Mouse (Mus musculus) neural tube, embryonic 12.5 days (tissue): ENCODE data around the gene Ift80. TPM values are rescaled to one million over a fixed set of nuclear protein-coding genes. Genes with fewer than 3 reads are reported as not detected.
A peak's percentile ranks its signal among the peaks of the same experiment; 100 is the strongest.

ENCODE experiments used
- ATAC-seq: fragments of 200-750 bp; cut with Nextera tagmentation; 2 replicates; pipeline ENCODE4 v1.8.0; 2017; ENCODE audit warnings: low read depth, mild to moderate bottlenecking, moderate TSS enrichment, moderate library complexity; ENCODE audit not compliant: low FRiP score
- H3K27ac ChIP-seq: fragments of 300-500 bp; sonication (generic); 2 replicates; pipeline ENCODE4 v1.5.1; 2016
- H3K27me3 ChIP-seq: fragments of 300-500 bp; sonication (generic); replicated peaks from 2 replicates; pipeline ENCODE4 v1.6.1; 2016; ENCODE audit warnings: mild to moderate bottlenecking
- H3K36me3 ChIP-seq: fragments of 300-500 bp; sonication (generic); 2 replicates; pipeline ENCODE4 v1.6.1; 2016; ENCODE audit warnings: mild to moderate bottlenecking
- H3K4me1 ChIP-seq: fragments of 300-500 bp; sonication (generic); 2 replicates; pipeline ENCODE4 v1.6.1; 2016
- H3K4me2 ChIP-seq: fragments of 300-500 bp; sonication (generic); replicated peaks from 2 replicates; pipeline ENCODE4 v1.6.1; 2016; ENCODE audit warnings: mild to moderate bottlenecking
- H3K4me3 ChIP-seq: fragments of 300-500 bp; sonication (generic); 2 replicates; pipeline ENCODE4 v1.5.1; 2016
- H3K9ac ChIP-seq: fragments of 300-500 bp; sonication (generic); 2 replicates; pipeline ENCODE4 v1.6.1; 2016; ENCODE audit warnings: mild to moderate bottlenecking
- H3K9me3 ChIP-seq: fragments of 300-500 bp; sonication (generic); 2 replicates; pipeline ENCODE4 v1.6.1; 2016; ENCODE audit warnings: mild to moderate bottlenecking
- WGBS: fragments of 180-500 bp; shearing (Covaris S2); methylation state at CpG from one replicate; pipeline ENCODE4 v1.1.7; 2016; 5-methylcytosine and 5-hydroxymethylcytosine counted together
- polyA plus RNA-seq: library from polyadenylated mRNA; unstranded; fragments of >200 nt; fragmentation: Nextera tagmentation; extraction: Ambion mirVana; gene quantifications from 2 replicates; pipeline ENCODE4 v1.2.1, GENCODE M21; 2016

Ift80 gene
- 12.6 and 13.5 TPM in 2 replicates for polyA plus RNA-seq

DNA sequence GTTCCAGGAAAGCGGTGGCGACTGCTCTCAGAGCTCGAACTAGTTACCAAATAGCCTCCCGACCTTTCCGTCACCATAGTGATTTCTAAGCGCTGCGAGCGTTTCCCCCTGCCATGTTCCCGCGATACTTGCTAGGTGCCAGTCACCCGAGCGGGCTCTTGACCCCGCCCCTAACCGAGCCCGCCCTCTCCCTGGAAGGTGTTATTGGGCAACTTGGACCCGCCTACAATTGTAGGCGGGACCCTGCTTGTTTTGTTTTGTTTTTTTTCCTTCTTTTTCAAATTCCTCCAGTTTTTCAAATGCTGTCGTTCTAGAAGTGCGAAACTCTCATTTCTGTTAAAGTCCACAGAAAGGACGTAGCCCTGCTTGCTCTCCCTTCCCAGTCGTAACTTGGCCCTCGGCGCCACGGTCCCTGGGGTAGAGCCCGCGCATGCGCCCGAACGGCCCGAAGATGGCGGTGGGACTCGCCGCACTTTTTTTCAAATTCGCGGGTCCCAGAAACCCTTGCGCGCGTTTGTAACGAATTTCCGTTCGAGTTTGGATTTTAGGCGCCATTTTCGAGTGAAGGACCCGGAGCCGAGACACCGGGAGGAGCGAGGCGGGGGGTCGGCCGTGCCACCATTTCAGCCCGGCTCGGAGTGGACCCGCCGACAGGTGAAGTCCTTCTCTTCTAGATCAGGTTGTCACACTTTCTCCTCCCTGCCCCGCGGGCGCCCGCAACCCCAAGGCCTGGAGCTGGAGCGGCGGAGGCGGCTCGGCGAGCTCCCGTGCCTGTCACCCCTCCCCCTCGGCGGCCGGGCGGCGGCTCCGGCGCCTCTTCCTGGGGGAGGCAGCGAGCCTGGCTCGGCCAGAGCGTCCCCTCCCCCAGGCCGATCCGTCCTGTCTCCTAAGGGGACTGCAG lies at the start of gene Ift80, which contains the start of gene Smc4:
TSS of gene Ift80 (minus strand) at position 134 of the 901 bp plus-strand sequence.
TSS of gene Smc4 (plus strand) at position 302 of the 901 bp plus-strand sequence.
- ATAC-seq, result peak; percentile 95
- under 1% methylated on average over 70 of the region's 76 CpGs for WGBS
- peak within 1 kb of the TSS; percentile 66; the same call in 1 of the 2 replicates for H3K27ac ChIP-seq
- no peaks in the 10 kb centered on the region for H3K9me3 ChIP-seq
- peaks cover 15% of the 10 kb centered on the region for H3K4me1 ChIP-seq
- peak within 1 kb of the TSS; percentile 80 for H3K4me2 ChIP-seq
- H3K36me3 ChIP-seq, result no peaks in the 10 kb centered on the region
- H3K27me3 ChIP-seq, result no peaks in the 10 kb centered on the region
- H3K9ac ChIP-seq, result peak within 1 kb of the TSS; percentile 88
- peak within 1 kb of the TSS; percentile 93 for H3K4me3 ChIP-seq

DNA sequence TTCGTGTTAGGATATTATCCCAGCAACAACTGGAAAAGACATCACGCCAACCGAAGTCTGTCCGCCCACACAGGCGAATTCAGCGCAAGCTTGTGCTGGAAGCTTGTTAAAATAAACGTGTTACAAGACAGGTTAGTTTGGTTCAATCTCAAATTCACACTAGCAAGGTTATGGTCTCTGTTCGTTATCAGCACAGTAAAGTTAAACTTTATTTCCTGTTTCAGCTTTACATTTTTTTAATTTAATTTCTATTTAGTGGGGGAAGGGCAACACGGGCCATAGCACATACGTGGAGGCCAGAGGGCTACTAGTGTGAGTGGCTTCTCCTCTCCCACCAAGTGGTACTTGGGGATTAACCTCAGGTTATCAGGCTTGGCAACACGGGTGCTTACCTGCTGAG lies 47.5 kb upstream of the Ift80 start:
- H3K4me1 ChIP-seq, result no peaks in the 10 kb centered on the region
- no peaks in the 10 kb centered on the region for H3K9me3 ChIP-seq
- 92% methylated on average over 11 of the region's 11 CpGs for WGBS
- H3K36me3 ChIP-seq, result no peaks in the 10 kb centered on the region
- no peaks in the 10 kb centered on the region for H3K27me3 ChIP-seq
- no peak for ATAC-seq
- H3K27ac ChIP-seq, result no peak overlapping the region
- no peak overlapping the region for H3K4me2 ChIP-seq
- H3K4me3 ChIP-seq, result no peak overlapping the region
- H3K9ac ChIP-seq, result no peak overlapping the region

DNA sequence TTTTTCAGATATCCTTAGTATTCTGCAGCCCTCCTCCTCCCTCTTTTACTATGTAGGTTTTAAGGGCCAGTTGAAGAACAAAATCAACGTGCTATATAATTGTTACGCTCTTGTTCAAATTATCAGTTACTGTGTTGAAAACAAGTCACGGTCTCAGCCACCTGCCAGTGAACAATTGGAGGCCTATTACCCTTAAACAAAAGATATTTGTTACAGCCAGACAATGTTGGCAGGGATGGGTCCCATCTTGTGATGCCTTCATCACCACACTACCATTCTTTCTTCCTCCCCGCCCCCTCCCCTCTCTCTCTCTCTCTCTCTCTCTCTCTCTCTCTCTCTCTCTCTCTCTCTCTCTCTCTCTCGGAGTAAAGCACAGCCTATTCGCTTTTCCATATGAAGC lies 44.6 kb upstream of the Ift80 start:
- 51% methylated on average over 6 of the region's 6 CpGs for WGBS

DNA sequence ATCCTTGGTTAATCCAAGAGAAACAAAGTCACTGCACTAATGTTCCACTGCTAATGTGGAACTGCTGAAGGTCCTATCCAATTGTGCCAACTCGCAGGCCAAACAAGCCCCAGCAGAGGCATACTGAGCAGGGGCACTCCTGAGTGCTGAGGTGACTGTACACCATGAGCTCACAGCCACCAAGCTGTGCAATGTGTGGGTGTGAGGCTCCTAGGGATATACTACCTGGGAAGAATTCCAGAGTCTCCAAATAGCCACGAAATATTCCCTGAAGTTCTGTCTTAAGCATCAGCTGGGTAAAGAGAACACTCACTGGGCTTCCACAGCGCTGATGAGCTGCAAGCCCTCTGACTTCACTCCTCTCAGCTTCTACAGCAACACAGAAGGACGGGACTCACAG lies 43.3 kb upstream of the Ift80 start:
- Histone ChIP-seq H3K4me1 (peaks cover 7% of the 10 kb centered on the region), H3K4me3 (no peak overlapping the region), H3K27ac (no peak overlapping the region), H3K27me3 (no peaks in the 10 kb centered on the region), H3K9me3 (no peaks in the 10 kb centered on the region), H3K4me2 (no peak overlapping the region), H3K9ac (no peak overlapping the region), H3K36me3 (no peaks in the 10 kb centered on the region)
- whole genome bisulfite sequencing, result 84% methylated on average over 4 of the region's 4 CpGs
- ATAC-seq, result no peak

More for the DNA sequence above, 44.6 kb upstream of the Ift80 start:
- no peak overlapping the region for H3K4me3 ChIP-seq
- peaks cover 5% of the 10 kb centered on the region for H3K4me1 ChIP-seq
- no peaks in the 10 kb centered on the region for H3K27me3 ChIP-seq
- H3K9me3 ChIP-seq, result no peaks in the 10 kb centered on the region
- no peak overlapping the region for H3K27ac ChIP-seq
- no peak overlapping the region for H3K9ac ChIP-seq
- H3K4me2 ChIP-seq, result no peak overlapping the region
- ATAC-seq, result no peak
- H3K36me3 ChIP-seq, result no peaks in the 10 kb centered on the region

DNA sequence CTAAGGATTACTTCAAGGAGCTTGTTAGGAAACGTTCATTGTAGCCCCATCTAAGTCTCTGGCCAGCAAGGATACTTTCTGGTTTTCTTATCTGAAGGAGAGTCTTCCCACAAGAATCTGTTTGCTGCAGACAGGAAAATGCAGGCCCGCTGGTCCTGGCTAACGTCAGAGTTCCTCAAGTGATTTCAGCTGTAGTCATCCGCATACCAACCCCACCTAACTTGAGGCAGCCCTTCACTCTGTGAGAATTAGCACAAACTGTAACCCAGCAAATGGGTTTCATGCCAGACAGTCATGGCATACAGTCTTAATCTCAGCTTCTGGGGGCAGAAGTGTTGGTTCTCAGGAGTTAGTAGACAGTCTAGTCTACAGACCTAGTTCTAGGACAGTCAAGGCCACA lies 42.1 kb upstream of the Ift80 start:
- WGBS, result 74% methylated on average over 4 of the region's 4 CpGs
- no peak overlapping the region for H3K9ac ChIP-seq
- H3K4me3 ChIP-seq, result no peak overlapping the region
- no peaks in the 10 kb centered on the region for H3K9me3 ChIP-seq
- no peaks in the 10 kb centered on the region; the same call in 1 of the 2 replicates for H3K36me3 ChIP-seq
- H3K4me1 ChIP-seq, result peaks cover 7% of the 10 kb centered on the region
- H3K27ac ChIP-seq, result no peak overlapping the region
- no peak for ATAC-seq
- no peak overlapping the region for H3K4me2 ChIP-seq
- H3K27me3 ChIP-seq, result no peaks in the 10 kb centered on the region

DNA sequence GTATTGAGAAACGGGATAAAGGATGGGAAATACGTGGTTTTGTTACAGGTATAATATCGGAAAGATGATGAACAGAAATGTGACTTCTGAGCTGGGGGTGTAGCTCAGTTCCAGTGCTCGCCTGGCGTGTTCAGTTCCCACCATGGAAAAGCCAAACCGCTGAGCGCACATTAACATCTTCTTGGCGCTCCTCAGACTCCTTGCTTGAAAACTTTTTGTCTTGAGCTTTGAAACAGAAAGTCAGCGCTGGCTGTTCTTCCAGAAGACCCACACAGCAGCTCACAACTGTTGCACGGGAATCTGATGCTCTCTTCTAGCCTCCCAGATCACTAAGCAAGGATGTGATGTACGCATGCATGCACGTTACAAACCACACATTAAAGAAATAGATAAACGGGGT lies 41.4 kb upstream of the Ift80 start:
- WGBS, result 20% methylated on average over 13 of the region's 13 CpGs
- Histone ChIP-seq H3K4me2 (peak overlapping the region; percentile 67), H3K27ac (no peak overlapping the region), H3K36me3 (no peaks in the 10 kb centered on the region; the same call in 1 of the 2 replicates), H3K9me3 (no peaks in the 10 kb centered on the region), H3K4me3 (peak overlapping the region; percentile 87; the same call in 1 of the 2 replicates), H3K4me1 (peaks cover 7% of the 10 kb centered on the region), H3K9ac (peak overlapping the region; percentile 36; the same call in 1 of the 2 replicates), H3K27me3 (no peaks in the 10 kb centered on the region)
- ATAC-seq, result no peak

DNA sequence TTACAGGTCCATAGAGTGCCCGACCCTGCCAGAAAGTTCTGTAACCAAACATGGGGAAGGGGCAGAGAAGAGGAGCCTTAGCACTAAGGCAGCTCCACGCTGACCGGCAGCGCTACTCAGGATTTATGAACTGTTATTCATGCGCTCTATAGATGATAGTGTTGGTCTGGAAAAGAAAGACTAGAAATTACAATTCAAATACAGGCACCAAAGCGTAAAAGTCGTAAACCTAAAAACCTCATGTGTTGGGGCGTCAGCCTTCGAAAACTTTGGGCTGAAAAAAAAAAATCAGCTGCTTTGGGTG lies 41.0 kb upstream of the Ift80 start:
- peaks cover 7% of the 10 kb centered on the region for H3K4me1 ChIP-seq
- H3K9ac ChIP-seq, result peak overlapping the region; percentile 94
- peak overlapping the region; percentile 67 for H3K4me2 ChIP-seq
- no peaks in the 10 kb centered on the region for H3K9me3 ChIP-seq
- WGBS, result 5% methylated on average over 9 of the region's 9 CpGs
- H3K27me3 ChIP-seq, result no peaks in the 10 kb centered on the region
- no peaks in the 10 kb centered on the region; the same call in 1 of the 2 replicates for H3K36me3 ChIP-seq
- peak overlapping the region; percentile 85 for H3K27ac ChIP-seq
- ATAC-seq, result no peak; the same call in 1 of the 2 replicates
- peak overlapping the region; percentile 87 for H3K4me3 ChIP-seq

DNA sequence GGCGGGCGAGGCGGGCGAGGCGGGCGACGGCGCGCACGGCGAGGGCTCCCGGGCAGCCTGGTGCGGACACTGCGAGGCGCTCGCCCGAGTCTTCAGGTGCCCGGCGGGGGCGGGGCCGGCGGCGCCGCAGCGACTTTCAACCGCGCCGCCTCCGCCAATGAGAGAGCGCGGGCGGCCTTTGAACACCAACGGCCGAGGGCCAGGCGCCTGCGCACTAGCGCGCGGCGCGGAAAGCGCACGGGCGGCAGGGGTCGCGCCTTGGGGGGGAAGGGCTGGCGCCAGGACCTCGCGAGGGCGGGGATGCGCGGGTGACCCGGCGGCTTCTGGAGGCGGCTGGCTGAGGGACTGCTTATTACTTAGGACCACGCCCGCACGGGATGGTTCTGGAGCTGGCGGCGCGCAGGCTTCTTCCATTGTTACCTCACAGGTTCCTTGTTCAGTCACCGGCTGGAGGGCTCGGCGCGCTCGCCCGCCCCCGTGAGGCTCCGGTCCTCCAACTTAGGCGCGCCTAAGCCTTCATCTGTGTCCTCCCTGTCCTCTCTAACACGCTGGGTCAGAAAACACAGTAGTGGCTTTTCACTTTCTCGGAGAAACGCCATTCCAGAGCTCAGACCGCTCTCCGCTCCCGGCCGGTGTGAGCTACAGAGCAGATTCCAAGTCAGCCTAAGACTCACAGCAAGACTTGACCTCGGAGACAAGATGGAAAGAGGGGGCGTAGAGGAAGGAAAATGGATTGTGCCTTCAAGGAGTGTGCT lies 40.5 kb upstream of the Ift80 start, which contains the start of gene Trim59:
TSS of gene Trim59 (minus strand) at position 111 of the 755 bp plus-strand sequence.
- H3K9me3 ChIP-seq, result no peaks in the 10 kb centered on the region
- peaks cover 4% of the 10 kb centered on the region for H3K36me3 ChIP-seq
- under 1% methylated on average over 79 of the region's 80 CpGs for WGBS
- peaks cover 7% of the 10 kb centered on the region for H3K4me1 ChIP-seq
- H3K27ac ChIP-seq, result peak within 1 kb of the TSS; percentile 85
- ATAC-seq, result peak; percentile 97
- H3K4me2 ChIP-seq, result peak within 1 kb of the TSS; percentile 67
- H3K4me3 ChIP-seq, result peak within 1 kb of the TSS; percentile 87
- peak within 1 kb of the TSS; percentile 94 for H3K9ac ChIP-seq
- no peaks in the 10 kb centered on the region for H3K27me3 ChIP-seq

DNA sequence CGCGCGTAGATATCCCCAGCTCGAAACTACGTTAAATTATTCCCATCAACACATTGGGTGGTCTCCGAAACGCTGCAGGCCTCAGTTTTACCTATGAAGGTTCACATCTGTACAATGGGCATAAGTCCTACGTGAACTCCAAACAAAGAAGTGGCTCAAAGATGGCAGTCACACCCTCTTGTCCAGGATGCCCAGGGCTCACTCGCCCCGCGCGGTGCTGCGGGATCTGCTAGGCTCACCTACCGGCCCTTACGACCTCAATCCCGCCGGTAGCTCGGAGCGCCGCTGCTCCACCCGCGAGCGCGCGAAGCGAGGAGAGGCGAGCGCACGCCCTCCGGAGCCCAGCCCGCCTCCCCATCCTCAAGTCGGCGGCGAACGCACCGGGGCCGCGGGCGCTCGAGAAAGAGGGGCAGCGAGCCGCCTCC lies 39.8 kb upstream of the Ift80 start:
- Histone ChIP-seq H3K9ac (peak overlapping the region; percentile 94), H3K4me3 (peak overlapping the region; percentile 87), H3K4me1 (peaks cover 7% of the 10 kb centered on the region), H3K27ac (peak overlapping the region; percentile 85), H3K36me3 (peaks cover 4% of the 10 kb centered on the region), H3K27me3 (no peaks in the 10 kb centered on the region), H3K4me2 (peak overlapping the region; percentile 67), H3K9me3 (no peaks in the 10 kb centered on the region)
- ATAC-seq, result peak; percentile 73
- WGBS, result under 1% methylated on average over 42 of the region's 42 CpGs

DNA sequence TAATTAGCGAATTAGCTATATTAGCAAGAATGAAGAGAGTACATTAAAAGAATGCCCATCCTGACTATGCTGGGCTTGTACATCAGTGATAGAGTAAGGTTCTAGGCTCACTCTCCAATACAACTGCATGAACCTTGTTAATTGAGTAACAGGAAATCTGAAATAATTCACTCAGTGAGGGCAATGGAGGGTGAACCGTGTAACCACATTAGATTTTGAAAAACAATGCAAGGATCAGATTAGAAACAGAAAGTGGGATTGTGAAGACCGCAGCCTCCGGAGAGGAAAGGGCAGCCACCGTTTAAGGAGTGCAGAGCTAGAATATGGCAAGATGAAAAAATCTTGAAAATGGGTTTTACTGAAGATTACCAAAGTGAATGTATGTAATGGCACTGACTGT lies 36.9 kb upstream of the Ift80 start:
- no peak overlapping the region for H3K9ac ChIP-seq
- peak overlapping the region; percentile 37 for H3K4me2 ChIP-seq
- H3K9me3 ChIP-seq, result no peaks in the 10 kb centered on the region
- no peak overlapping the region for H3K27ac ChIP-seq
- peaks cover 8% of the 10 kb centered on the region for H3K36me3 ChIP-seq
- no peak for ATAC-seq
- H3K4me3 ChIP-seq, result no peak overlapping the region
- peaks cover 7% of the 10 kb centered on the region for H3K4me1 ChIP-seq
- WGBS, result 74% methylated on average over 5 of the region's 5 CpGs
- no peaks in the 10 kb centered on the region for H3K27me3 ChIP-seq

DNA sequence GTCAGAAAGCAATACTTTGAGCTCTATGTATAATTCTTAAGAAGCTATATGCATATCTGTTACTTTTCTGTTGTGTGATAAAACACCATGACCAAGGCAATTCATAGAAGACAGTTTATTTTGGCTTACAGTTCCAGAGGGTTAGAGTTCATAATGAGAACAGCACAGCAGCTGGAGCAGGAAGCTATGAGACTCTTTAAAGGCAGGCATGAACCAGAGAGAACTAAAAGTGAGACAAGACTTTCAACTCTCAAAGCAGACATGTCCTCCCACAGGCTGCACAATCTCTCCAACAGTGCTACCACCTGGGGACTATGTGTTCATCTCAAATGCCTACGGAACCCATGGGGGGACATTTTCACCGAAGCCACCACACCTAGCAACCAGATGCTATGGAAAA lies 35.7 kb upstream of the Ift80 start:
- H3K27me3 ChIP-seq, result no peaks in the 10 kb centered on the region
- WGBS, result 91% methylated on average over 2 of the region's 2 CpGs
- peaks cover 16% of the 10 kb centered on the region for H3K36me3 ChIP-seq
- no peak overlapping the region; the same call in 1 of the 2 replicates for H3K4me2 ChIP-seq
- no peaks in the 10 kb centered on the region for H3K9me3 ChIP-seq
- H3K4me3 ChIP-seq, result no peak overlapping the region
- H3K4me1 ChIP-seq, result peaks cover 3% of the 10 kb centered on the region; the same call in 1 of the 2 replicates
- H3K27ac ChIP-seq, result no peak overlapping the region
- H3K9ac ChIP-seq, result no peak overlapping the region
- no peak for ATAC-seq
